Mouse (Mus musculus) ES-Bruce4 (cell line): Measurements from ENCODE around the gene Usp4. TPM values are rescaled to one million over a fixed set of nuclear protein-coding genes. Genes with fewer than 3 reads are reported as not detected.

Experiments
- H3K27ac ChIP-seq: 2 replicates; pipeline ENCODE4 v1.5.1; 2012; ENCODE audit warnings: low read length, inconsistent platforms; ENCODE audit not compliant: insufficient read depth
- H3K27me3 ChIP-seq: 2 replicates; pipeline ENCODE4 v1.6.1; 2012; ENCODE audit warnings: mild to moderate bottlenecking, low read length, inconsistent platforms; ENCODE audit not compliant: control insufficient read depth, poor library complexity, insufficient read depth, severe bottlenecking
- H3K36me3 ChIP-seq: 2 replicates; pipeline ENCODE4 v1.6.1; 2012; ENCODE audit warnings: inconsistent platforms, mild to moderate bottlenecking, low read length, moderate library complexity; ENCODE audit not compliant: control insufficient read depth, poor library complexity, insufficient read depth, severe bottlenecking
- H3K4me1 ChIP-seq: one replicate; pipeline ENCODE4 v1.8.1; 2011; ENCODE audit warnings: low read length; ENCODE audit not compliant: control insufficient read depth, insufficient read depth
- H3K4me3 ChIP-seq: 2 replicates; pipeline ENCODE4 v1.5.1; 2011; ENCODE audit warnings: low read depth, mild to moderate bottlenecking, low read length
- H3K9ac ChIP-seq: 2 replicates; pipeline ENCODE4 v1.6.1; 2012; ENCODE audit warnings: low read depth, mild to moderate bottlenecking, inconsistent platforms; ENCODE audit not compliant: poor library complexity, severe bottlenecking
- H3K9me3 ChIP-seq: replicated peaks from 2 replicates; pipeline ENCODE4 v1.6.1; 2012; ENCODE audit warnings: mild to moderate bottlenecking, low read length, inconsistent platforms; ENCODE audit not compliant: control insufficient read depth, poor library complexity, insufficient read depth, severe bottlenecking
- CTCF ChIP-seq: IDR thresholded peaks from one replicate; pipeline ENCODE4 v1.8.1; 2011; ENCODE audit warnings: low read depth, low read length
- EP300 ChIP-seq: IDR thresholded peaks from 2 replicates; pipeline ENCODE4 v1.6.1; 2011; ENCODE audit warnings: low read depth, low read length; ENCODE audit not compliant: insufficient read depth
- POLR2A ChIP-seq: IDR thresholded peaks from one replicate; pipeline ENCODE4 v1.8.1; 2011; ENCODE audit warnings: low read length; ENCODE audit not compliant: insufficient read depth
- polyA plus RNA-seq: library from polyadenylated mRNA; stranded (reverse); fragments of >200 nt; gene quantifications from 2 replicates; pipeline ENCODE4 v1.2.4, GENCODE M21; 2011; ENCODE audit warnings: low read depth; ENCODE audit not compliant: missing spikeins, insufficient read depth, insufficient read length

Usp4 gene
- polyA plus RNA-seq, 1 experiment: 69.9 TPM

DNA sequence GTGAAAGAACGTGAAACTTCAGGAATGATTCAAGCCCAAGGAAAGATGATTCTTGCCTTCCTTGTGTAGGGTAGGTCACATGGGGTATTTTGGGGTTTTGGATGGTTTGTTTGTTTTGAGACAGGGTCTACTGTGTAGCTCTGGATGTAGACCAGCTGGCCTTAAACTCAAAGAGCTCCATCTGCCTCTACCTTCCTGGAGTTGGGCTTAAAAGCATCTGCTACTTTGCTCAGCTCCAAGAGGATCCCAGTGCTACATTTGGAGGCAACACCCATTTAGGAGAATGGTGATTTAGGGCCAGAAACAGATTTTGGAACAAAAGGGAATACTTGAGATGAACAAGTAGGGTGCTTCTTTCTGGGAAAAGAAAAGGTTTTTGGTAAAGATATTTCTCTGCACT lies 22.9 kb upstream of the Usp4 start:
- Histone ChIP-seq H3K4me3 (no peak overlapping the region), H3K4me1 (no peaks in the 10 kb centered on the region), H3K9me3 (no peaks in the 10 kb centered on the region), H3K27ac (no peak overlapping the region), H3K27me3 (no peaks in the 10 kb centered on the region), H3K9ac (no peak overlapping the region), H3K36me3 (peaks cover 46% of the 10 kb centered on the region)
- TF ChIP-seq CTCF: no peak
- no peak for TF ChIP-seq EP300
- TF ChIP-seq POLR2A: no peak

DNA sequence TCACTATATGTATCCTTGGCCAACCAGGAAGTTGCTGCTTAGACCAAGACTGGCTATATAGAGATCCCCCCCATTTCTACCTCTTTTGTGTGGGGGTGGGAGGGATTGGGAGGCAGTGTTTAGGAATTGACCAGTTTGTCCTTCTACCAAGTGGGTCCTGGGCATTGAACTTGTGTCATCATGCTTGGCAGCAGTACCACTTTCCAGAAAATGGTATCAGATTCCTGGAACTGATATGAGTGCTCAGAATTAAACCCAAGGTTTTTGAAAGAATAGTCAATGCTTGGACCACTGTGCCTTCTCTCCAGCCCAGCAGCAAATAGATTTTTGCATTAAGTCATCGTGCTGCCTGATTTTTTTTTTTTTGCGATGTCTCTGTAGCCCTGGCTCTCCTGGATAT lies 21.8 kb upstream of the Usp4 start:
- no peak overlapping the region for H3K4me3 ChIP-seq
- TF ChIP-seq EP300: no peak
- no peaks in the 10 kb centered on the region for H3K4me1 ChIP-seq
- H3K9ac ChIP-seq: no peak overlapping the region
- no peaks in the 10 kb centered on the region for H3K9me3 ChIP-seq
- no peaks in the 10 kb centered on the region for H3K27me3 ChIP-seq
- H3K27ac ChIP-seq: no peak overlapping the region
- peaks cover 50% of the 10 kb centered on the region for H3K36me3 ChIP-seq

DNA sequence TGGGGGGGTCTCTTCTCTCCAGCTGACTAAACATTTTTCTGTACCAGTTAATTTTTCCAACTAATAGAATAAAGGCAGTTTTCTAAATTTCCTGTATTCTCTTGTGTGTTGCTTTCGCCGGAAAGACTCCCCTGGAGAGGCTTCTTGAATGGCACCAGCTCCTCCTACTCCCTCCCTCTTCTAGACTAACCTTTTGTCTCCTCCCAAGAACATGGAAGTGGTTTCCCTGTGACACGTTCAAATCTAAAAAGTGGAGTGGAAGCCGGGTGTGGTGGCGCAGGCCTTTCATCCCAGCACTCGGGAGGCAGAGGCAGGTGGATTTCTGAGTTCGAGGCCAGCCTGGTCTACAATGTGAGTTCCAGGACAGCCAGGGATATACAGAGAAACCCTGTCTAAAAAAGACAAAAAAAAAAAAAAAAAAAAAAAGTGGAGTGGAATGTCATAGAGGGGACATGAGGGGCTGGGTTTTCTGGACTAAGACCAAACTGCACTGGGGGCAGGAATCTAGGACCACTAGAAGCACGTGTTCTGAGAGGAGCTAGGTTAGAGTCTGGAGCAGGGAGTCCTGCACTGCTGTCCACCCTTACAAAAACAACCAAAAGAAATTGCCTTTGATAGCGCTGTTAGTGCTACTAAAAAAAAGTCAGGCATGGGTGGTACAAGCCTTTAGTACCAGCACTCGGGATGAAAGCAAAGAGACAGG lies 9.7 kb upstream of the Usp4 start:
- Histone ChIP-seq H3K27me3 (no peaks in the 10 kb centered on the region), H3K4me1 (peaks cover 3% of the 10 kb centered on the region), H3K9ac (peak overlapping the region; percentile 71), H3K9me3 (no peaks in the 10 kb centered on the region), H3K27ac (peak overlapping the region; percentile 100), H3K36me3 (peaks cover 23% of the 10 kb centered on the region), H3K4me3 (no peak overlapping the region)
- TF ChIP-seq EP300 (no peak), POLR2A (no peak), CTCF (no peak)

DNA sequence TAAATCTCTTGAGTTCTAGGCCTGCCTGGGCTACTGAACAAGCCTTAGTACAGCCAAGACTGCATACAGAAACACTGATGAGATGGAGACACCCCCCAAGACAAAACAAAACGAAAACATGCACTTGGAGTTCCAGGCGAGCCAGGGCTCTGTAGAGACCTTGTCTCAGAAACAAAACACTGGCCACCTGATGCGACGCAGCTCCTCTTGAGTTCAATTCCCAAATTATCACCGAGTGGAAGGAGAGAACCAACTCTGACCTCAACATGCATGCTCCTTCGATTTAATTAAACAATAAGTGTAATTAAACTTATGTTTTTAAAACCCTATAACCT lies 9.1 kb upstream of the Usp4 start:
- Histone ChIP-seq H3K4me1 (peaks cover 3% of the 10 kb centered on the region), H3K36me3 (peaks cover 21% of the 10 kb centered on the region), H3K27ac (peak overlapping the region; percentile 100), H3K4me3 (peak overlapping the region; percentile 14; the same call in 1 of the 2 replicates), H3K9me3 (no peaks in the 10 kb centered on the region), H3K9ac (peak overlapping the region; percentile 71), H3K27me3 (no peaks in the 10 kb centered on the region)
- TF ChIP-seq EP300 (no peak), CTCF (no peak), POLR2A (no peak)

DNA sequence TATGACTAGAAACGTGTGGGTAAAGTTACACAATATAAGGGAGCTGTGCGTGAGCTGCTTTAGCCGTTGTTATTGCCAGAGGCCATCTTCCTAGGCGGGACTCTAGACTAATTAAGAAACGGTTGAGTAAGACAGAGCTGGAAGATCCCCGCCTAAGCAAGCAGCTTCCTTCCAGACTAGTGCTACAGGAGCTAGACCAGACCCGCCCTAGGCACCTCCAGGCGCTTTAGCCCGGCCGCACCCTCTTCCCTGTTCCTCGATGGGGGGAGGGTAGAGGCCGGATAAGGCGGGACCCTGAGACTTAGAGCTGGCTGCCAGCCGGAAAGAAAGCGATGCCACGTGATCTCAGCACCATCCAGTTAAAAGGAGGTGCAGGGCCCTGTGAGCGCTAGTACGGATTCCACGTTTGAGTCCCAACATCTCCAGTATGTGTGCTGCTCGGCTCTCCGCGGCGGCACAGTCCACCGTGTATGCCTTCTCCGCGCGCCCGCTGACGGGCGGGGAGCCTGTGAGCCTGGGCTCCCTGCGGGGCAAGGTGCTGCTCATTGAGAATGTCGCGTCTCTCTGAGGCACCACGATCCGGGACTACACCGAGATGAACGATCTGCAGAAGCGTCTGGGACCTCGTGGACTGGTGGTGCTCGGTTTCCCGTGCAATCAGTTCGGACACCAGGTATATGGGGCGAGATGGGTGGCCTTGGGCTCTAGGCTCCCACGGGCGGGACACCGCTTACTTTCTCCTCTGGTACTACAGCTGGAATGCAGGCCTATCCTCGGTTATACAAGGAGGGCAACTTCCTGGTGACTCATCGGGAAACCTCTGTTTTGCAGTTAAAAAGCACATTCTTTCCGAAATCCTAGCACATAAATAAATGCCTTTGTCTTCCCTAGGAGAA lies 8.5 kb upstream of the Usp4 start, which contains the start of gene Gpx1:
Gpx1 (plus strand) TSS at position 18 of the 896 bp plus-strand sequence.
- H3K4me3 ChIP-seq: peak within 1 kb of the TSS; percentile 92

DNA sequence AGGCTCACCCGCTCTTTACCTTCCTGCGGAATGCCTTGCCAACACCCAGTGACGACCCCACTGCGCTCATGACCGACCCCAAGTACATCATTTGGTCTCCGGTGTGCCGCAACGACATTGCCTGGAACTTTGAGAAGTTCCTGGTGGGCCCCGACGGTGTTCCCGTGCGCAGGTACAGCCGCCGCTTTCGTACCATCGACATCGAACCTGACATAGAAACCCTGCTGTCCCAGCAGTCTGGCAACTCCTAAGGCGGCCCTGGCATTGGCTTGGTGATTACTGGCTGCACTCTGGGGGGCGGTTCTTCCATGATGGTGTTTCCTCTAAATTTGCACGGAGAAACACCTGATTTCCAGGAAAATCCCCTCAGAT lies 7.8 kb upstream of the Usp4 start:
- TF ChIP-seq EP300 (no peak), POLR2A (no peak), CTCF (no peak)
- peaks cover 3% of the 10 kb centered on the region for H3K4me1 ChIP-seq
- H3K36me3 ChIP-seq: peaks cover 10% of the 10 kb centered on the region
- no peaks in the 10 kb centered on the region for H3K27me3 ChIP-seq
- H3K9ac ChIP-seq: peak overlapping the region; percentile 75
- peak overlapping the region; percentile 82 for H3K27ac ChIP-seq
- no peaks in the 10 kb centered on the region for H3K9me3 ChIP-seq
- peak overlapping the region; percentile 92 for H3K4me3 ChIP-seq

More for the DNA sequence above, 8.5 kb upstream of the Usp4 start, which contains the start of gene Gpx1:
- H3K9ac ChIP-seq: peak within 1 kb of the TSS; percentile 75
- H3K4me1 ChIP-seq: peaks cover 3% of the 10 kb centered on the region
- no peaks in the 10 kb centered on the region for H3K9me3 ChIP-seq
- TF ChIP-seq POLR2A: peak; percentile 98
- TF ChIP-seq CTCF: no peak
- peak; percentile 91 for TF ChIP-seq EP300
- peak within 1 kb of the TSS; percentile 100 for H3K27ac ChIP-seq
- H3K36me3 ChIP-seq: peaks cover 16% of the 10 kb centered on the region
- no peaks in the 10 kb centered on the region for H3K27me3 ChIP-seq
